ENCODE assay signal across 14 mouse cellular contexts in the genomic region with DNA sequence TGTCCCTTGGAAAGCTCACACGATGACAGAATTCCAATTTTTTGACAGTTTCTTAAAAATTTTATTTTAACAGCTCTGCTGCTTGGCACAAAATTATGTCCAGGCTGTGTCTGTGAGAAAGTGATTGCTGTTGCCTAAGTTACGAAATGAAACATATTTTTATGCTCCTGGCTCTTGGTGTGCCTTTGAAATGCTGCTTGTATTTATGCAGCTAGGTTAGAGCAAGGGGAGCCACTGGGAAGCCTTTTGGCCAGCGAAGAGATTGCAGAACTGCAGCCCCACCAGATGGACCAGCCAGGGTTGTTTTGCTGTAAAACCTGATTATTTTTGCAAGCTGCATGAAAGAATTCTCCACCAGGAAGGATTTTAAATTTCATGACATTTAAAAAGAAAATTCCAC. TPM values are rescaled to one million over a fixed set of nuclear protein-coding genes. Genes with fewer than 3 reads are reported as not detected.
A peak's percentile ranks its signal among the peaks of the same experiment; 100 is the strongest.
DNase-seq lines count a peak whose midpoint lies in the region; ATAC-seq and TF ChIP-seq lines count a peak whose summit lies in the region.
"Had no signal": no experiment of that assay in that cellular context is flagged by ENCODE, and none has a peak within 500 bp of the region (broad histone marks: within the 10 kb centered on the region; RNA-seq: fewer than 3 reads in every experiment).

No protein-coding gene starts in this region.

- 61% methylated on average over 3 of the region's 3 CpGs for WGBS in lung, embryonic 14.5 days
- 65% methylated on average over 3 of the region's 3 CpGs for WGBS in lung, adult 2 months

- no peak overlapping the region for H3K27ac ChIP-seq in lung, embryonic 14.5 days (ENCODE audit: low read depth)
- H3K27ac ChIP-seq: limb, embryonic 13.5 days; stomach, embryonic 15.5 days had no signal

- TF ChIP-seq POLR2A in lung, adult 2 months (IDR thresholded peaks at IDR 0.05; ENCODE audit: borderline replicate concordance, extremely low read depth, low read depth, low read length) = no peak

- peak; percentile 16 for DNase-seq in lung, embryonic 14.5 days
- DNase-seq in lung, adult 2 months = no peak
- DNase-seq in frontal cortex, adult 2 months (ENCODE audit: extremely low spot score in 1 of 2, low spot score in 1 of 2) = peak; percentile 41 to 51
- peak; percentile 55 to 80 for DNase-seq in layer of hippocampus, postnatal 14 days (ENCODE audit: low spot score in 2 of 2)
- DNase-seq in right cerebral cortex, postnatal 4 days = peak; percentile 24
- no peak for DNase-seq in adrenal gland, adult (ENCODE audit: inconsistent age in 2 of 2, low spot score in 1 of 2)
- DNase-seq in kidney, postnatal 4 days = no peak
- DNase-seq: heart, postnatal 36 days; lung, postnatal 14 days had no signal

- TF ChIP-seq CTCF in lung, embryonic 14.5 days (IDR thresholded peaks at IDR 0.05; ENCODE audit: low read depth) = no peak
- TF ChIP-seq CTCF in lung, adult 2 months (IDR thresholded peaks at IDR 0.05; ENCODE audit: insufficient read depth, low read length) = no peak

- no peaks in the 10 kb centered on the region for H3K27me3 ChIP-seq in lung, embryonic 14.5 days (ENCODE audit: insufficient read depth, low read length)
- H3K27me3 ChIP-seq: limb, embryonic 13.5 days; stomach, embryonic 15.5 days had no signal

- peaks cover 3% of the 10 kb centered on the region; the same call in 1 of the 2 replicates for H3K4me1 ChIP-seq in lung, embryonic 14.5 days (ENCODE audit: insufficient read depth)
- H3K4me1 ChIP-seq in lung, adult 2 months (ENCODE audit: control insufficient read depth, insufficient read depth, low read length) = peaks cover 3% of the 10 kb centered on the region; the same call in 1 of the 2 replicates
- H3K4me1 ChIP-seq: limb, embryonic 13.5 days; stomach, embryonic 15.5 days had no signal

- H3K9me3 ChIP-seq in lung, embryonic 14.5 days (ENCODE audit: low read depth, low read length) = no peaks in the 10 kb centered on the region
- H3K9me3 ChIP-seq: limb, embryonic 13.5 days; stomach, embryonic 15.5 days had no signal

- H3K9ac ChIP-seq in lung, embryonic 14.5 days = no peak overlapping the region
- H3K9ac ChIP-seq: limb, embryonic 13.5 days; stomach, embryonic 15.5 days had no signal

- no peak for ATAC-seq in lung, embryonic 14.5 days (ENCODE audit: insufficient read depth)

- H3K36me3 ChIP-seq in lung, embryonic 14.5 days (ENCODE audit: insufficient read depth) = no peaks in the 10 kb centered on the region
- H3K36me3 ChIP-seq: limb, embryonic 13.5 days; stomach, embryonic 15.5 days had no signal

- H3K4me3 ChIP-seq in lung, embryonic 14.5 days (ENCODE audit: low read depth, low read length) = no peak overlapping the region
- no peak overlapping the region for H3K4me3 ChIP-seq in lung, adult 2 months (replicated peaks; ENCODE audit: extremely low read depth, low read depth, low read length)
- H3K4me3 ChIP-seq: limb, embryonic 13.5 days; myocyte; stomach, embryonic 15.5 days had no signal

- H3K4me2 ChIP-seq in lung, embryonic 14.5 days = no peak overlapping the region
- H3K4me2 ChIP-seq: limb, embryonic 13.5 days; stomach, embryonic 15.5 days had no signal

RNA-seq across cellular contexts. Expression of gene 1810046K07Rik, which starts 23.6 kb away (rescaled TPM):
- polyA plus RNA-seq in lung, embryonic 14.5 days (2014; fragmentation: Nextera tagmentation; extraction: Ambion mirVana) = not detected in 2 replicates
- 0.82 and 2.6 TPM in 2 replicates for polyA plus RNA-seq in lung, adult 2 months (2012; rRNA removed)
- not detected in 2 replicates for polyA plus RNA-seq in frontal cortex, adult 2 months (2012; rRNA removed)
- not detected for total RNA-seq in layer of hippocampus, postnatal 14 days (2021)
- total RNA-seq: gastrocnemius, adult 18-20 months; heart, postnatal 36 days had no signal
- polyA plus RNA-seq: kidney, embryonic 14.5 days; myocyte had no signal

RNA-seq across cellular contexts. Expression of gene Colca2, which starts 26.8 kb away (rescaled TPM):
- polyA plus RNA-seq in lung, embryonic 14.5 days (2014; fragmentation: Nextera tagmentation; extraction: Ambion mirVana) = 4.9 and 6.0 TPM in 2 replicates
- polyA plus RNA-seq in lung, adult 2 months (2012; rRNA removed) = 9.5 and 13.3 TPM in 2 replicates
- polyA plus RNA-seq in frontal cortex, adult 2 months (2012; rRNA removed) = 3.6 and 4.4 TPM in 2 replicates
- 1 to 10 TPM in 1 of 2 experiments, under 1 TPM in 1; 0.69 to 1.0 TPM for total RNA-seq in layer of hippocampus, postnatal 14 days (2021)

Comparison
In these comparisons a context has a peak if more than half of its experiments do, and no peak if none do; other contexts are left out.
1. DNase-seq: peak in lung, embryonic 14.5 days (single experiment), frontal cortex, adult 2 months (2 of 2), layer of hippocampus, postnatal 14 days (2 of 2) and right cerebral cortex, postnatal 4 days (single experiment); none in lung, adult 2 months (single experiment), adrenal gland, adult (0 of 2) and kidney, postnatal 4 days (0 of 2).